Mouse (Mus musculus) megakaryocyte-erythroid progenitor cell, adult 5-6 weeks (primary cell): Measurements from ENCODE around the gene Eppin. TPM values are rescaled to one million over a fixed set of nuclear protein-coding genes. Genes with fewer than 3 reads are reported as not detected.
"Not testable (repeated sequence)": the region's sequence is repeated elsewhere in the genome, so short reads cannot be mapped to it uniquely, and the experiment has no call there.

ENCODE experiments used
- ATAC-seq: replicated peaks from 2 replicates; pipeline ENCODE4 v1.8.0; 2016; ENCODE audit warnings: mild to moderate bottlenecking, inconsistent platforms; ENCODE audit not compliant: severe bottlenecking, poor library complexity, low FRiP score, low TSS enrichment
- total RNA-seq, 2 experiments: library from RNA; stranded (forward) in 1 of 2; stranded (reverse) in 1 of 2; fragments of 200-1000, 215-1000 nt in 1 of 2; fragments of >200 nt in 1 of 2; fragmentation: Nextera tagmentation in 1 of 2; gene quantifications; 2 replicates each; pipeline ENCODE4 v1.2.3; 2014 to 2017

Eppin gene
- not detected in 2 replicates for total RNA-seq (2014; fragmentation: Nextera tagmentation)
- not detected in 2 replicates for total RNA-seq (2017)

DNA sequence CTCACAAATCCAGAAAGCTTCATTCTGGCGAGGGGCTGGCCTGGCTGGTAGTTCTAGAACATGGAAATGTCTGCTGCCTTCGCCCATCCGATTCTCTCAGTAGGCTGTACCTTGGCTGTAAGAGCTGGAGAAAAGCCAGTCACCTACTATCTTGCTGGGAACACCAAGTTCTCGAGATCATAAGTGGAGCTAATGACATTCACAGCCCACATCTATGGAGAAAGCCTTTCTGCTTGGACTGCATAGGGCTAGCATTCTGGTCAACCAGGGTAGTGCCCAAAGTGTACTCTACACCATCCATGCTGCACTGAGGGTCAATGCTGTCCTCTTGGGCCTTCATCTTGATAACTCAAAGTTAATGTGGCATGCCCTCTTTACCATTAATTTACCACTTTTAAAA lies at the start of gene Eppin:
TSS of gene Eppin (minus strand) at position 101 of the 400 bp plus-strand sequence.
- ATAC-seq, result no peak

DNA sequence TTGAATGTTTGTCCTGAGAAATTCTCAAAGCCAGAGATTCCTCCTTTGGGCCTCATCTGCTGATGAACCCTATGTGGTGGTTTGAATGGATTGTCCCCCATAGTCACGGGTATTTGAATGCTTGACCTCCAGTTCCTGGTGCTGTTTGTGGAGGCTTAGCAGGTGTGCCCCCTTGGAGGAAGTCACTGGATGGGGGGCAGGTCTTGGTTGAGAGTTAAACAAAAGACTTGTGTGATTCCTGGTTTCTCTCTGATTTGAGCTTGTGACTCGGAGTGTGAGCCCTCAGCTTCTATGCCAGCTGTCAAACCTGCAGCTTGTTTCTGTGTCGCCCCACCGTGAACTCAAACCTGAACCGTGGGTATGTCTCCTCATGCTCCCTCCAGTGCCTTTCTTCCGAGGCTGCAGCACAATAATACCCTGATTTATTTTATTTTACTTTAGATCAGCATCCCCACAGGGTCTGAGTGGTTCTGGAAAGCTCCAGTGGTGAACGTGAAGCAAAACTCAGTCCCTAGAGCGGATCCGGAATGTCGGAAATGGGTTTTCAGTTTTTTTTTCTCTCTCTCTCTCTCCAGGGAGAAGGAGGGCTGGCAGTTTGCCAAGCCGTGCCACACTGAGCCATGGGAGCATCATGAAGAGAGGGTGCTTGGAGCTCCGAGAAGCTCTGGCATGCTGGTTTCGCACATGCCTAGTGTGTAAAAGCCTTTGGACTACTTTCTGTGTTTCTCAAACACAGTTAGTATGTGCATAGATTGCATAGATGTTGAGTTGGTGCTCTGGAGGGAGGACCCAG lies 48.7 kb upstream of the Eppin start:
- no peak for ATAC-seq

DNA sequence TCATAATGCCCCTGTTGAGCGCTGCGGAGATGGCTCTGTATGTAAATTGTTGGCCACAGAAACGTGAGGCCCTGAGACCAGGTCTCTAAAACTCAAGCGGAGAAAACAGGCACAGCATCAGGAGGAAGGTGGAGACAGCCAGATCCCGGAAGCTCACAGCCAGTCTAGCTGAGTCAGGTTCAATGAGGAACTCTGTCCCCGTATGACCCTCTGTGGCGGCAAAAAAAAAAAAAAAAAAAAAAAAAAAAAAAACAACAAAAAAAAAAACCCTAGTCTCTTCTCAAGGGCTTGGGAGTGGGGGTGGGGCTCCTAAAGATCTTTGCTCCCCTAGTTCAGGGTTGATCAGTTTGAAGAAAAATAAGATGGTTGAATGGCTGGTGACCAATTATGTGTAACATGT lies 47.7 kb upstream of the Eppin start:
- ATAC-seq, result 0 out of 2 replicates have a peak, but pooled peaks have one; percentile 44

DNA sequence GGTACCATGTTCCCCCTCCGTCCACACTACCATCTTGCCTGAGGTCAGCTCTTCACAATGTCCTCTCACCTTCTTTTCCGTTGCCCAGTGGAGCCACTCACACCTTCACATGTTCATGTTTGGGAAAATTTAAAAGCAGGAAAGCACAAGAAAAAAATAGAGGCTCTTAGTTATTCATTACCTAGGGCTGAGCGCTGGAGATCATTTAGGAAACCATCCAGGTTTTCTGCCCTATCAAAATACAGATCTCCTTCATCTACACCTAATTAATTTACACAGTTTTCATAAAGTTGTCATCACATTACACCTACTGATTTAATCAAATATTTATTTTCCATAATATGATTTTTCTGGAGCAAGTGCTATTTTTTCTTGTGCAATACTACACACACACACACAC lies 45.3 kb upstream of the Eppin start, which contains the start of gene Wfdc16:
TSS of gene Wfdc16 (minus strand) at position 101 of the 400 bp plus-strand sequence.
- ATAC-seq, result no peak

DNA sequence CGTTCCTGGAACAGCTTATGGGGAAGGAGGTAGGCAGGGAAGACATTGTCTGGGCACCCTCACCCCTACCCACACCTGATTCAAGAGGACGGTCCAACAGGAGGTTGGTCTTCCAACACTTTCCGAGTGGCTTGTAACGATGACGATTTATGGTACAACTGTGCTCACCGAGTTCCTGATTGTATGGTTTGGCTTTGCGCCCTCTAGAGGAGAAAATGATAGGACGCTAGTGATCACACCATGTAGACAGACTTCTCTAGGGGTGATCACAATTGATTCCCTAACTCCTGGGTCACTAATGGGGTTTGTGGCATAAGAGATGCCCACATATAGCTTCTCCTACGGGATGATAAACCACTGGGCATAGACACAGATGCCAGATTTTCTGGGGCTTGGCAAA lies 41.9 kb upstream of the Eppin start:
- ATAC-seq, result 0 out of 2 replicates have a peak, but pooled peaks have one; percentile 50

DNA sequence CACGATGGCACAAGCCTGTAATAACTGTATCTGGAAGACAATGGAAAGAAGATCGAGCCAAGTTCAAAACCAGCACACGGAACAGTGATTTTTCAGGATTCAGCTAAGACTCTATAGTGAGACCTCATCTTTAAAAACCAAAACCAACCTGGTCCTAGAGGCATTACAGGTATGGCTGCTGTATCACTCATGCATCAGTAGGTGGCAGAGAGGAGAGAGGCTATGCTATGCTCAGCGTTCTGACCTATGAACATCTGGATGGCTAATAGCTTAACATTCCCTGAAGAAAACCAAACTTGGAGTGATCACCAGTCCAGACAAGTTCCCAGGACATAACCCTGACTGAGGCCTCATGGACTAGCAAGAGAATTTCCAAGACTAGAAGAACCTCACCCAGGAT lies 28.4 kb upstream of the Eppin start:
- ATAC-seq, result no peak

DNA sequence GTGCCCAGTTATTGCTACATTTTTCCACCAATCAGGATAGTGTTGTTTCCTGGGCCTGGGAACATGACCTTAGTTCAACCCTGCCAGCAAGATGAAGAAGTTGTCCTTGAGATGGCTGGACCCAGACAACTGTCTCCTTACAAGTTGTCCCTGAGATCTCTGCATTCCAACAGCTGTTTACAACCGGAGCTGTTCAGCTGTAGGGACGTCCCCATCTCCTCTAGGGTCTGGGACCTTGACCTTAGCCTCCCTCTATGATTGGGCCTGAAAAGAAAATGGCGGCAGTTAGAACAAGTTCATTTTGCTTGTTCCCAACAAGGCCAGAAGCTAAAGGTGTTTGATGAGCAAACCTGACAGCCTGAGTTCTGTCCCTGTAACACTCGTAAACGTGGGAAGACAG lies 25.7 kb upstream of the Eppin start:
- no peak for ATAC-seq

DNA sequence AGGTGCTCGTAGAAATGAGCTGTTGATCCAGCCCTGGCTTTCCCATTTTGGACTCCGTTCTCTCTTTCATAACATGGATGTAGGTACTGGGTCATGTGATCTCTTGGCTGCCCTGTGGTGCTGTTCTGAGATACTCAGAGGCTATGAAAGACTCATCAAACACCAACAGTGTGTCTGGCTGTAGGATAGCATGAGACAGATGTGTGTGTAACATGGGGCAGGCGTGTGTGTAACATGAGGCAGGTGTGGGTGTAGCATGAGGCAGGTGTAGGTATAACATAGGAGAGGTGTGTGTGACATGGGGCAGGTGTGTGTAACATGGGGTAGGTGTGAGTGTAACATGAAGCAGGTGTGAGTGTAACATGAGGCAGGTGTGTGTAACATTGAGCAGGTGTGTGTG lies 22.0 kb upstream of the Eppin start:
- no peak for ATAC-seq

DNA sequence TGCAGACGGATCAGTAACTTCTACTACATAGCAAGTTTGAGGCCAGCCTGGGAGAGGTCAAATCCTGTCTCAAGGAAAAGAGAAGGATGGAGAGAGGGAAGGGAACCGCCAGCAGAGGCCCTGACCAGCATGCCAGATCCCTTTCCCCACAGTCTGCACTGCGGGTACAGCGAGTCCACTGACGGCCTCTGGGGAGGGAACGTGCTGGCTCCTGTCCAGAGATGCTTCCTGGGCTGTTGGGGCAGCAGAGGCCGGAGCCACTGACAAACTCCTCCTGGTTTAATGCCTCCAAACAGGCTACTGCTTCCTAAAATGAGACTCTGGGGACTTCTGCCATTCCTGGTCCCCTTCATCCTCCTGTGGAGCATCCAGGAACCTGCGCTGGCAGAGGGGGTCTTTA lies 20.1 kb upstream of the Eppin start, which contains the start of the genes Wfdc6b and Wfdc8:
TSS of gene Wfdc6b (plus strand) at position 52 of the 400 bp plus-strand sequence.
TSS of gene Wfdc8 (minus strand) at position 156 of the 400 bp plus-strand sequence.
- ATAC-seq, result not testable (repeated sequence)

DNA sequence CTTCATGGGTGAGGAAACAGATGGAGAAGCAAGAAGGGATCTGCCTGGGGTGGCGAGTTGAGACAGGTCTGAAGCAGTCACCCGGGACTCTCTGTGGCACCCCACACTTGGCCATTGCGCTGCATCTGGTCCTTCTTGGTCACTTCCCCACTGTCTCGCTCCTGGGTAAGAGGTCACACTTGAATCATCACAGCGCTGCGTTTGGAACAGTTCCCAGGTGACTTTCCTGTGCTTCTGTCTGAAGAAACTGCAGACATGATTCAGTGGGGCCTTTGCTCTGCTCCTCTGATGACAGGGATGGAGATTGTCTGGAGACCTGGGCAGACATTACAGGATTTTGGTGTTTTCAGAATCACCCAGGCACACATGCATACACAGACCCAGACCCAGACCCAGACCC lies 15.4 kb upstream of the Eppin start:
- ATAC-seq, result no peak

DNA sequence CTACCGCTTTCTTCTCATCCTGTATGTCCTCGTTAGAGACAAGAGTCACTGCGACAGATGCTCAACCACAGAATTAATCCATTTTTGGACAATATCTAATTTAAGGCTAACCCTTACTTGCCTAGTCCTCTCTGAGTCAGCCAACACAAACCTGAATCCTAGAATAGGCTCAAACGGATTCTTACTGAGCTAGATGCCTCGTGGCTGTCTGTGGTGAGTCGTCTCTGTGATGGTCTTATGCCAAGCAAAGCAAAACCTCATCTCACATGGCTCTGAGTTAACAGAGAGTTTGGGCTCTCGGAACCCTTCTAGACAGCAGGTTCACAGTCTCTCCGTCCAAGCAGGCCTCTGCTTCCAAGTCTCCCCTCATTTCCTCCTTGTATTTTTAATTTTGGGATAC lies 11.0 kb upstream of the Eppin start:
- ATAC-seq, result no peak

DNA sequence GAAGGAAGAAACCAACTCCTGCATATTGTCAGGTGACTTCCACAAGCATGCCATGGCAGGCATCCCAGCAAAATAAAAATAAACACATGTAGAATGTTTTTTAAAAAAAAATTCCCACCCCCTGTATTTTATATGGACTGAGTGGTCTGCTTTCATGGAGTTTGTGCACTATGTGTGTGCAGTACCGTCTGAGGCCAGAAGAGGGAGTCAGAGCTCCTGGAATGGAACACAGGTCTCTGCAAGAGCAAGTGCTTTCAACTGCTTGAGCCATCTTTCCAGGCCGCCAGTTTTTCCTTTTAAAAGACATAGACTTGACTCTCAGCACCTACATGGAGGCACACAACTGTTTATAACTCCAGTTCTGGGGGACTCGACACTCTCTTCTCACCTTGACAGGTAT lies 10.1 kb upstream of the Eppin start:
- no peak for ATAC-seq

DNA sequence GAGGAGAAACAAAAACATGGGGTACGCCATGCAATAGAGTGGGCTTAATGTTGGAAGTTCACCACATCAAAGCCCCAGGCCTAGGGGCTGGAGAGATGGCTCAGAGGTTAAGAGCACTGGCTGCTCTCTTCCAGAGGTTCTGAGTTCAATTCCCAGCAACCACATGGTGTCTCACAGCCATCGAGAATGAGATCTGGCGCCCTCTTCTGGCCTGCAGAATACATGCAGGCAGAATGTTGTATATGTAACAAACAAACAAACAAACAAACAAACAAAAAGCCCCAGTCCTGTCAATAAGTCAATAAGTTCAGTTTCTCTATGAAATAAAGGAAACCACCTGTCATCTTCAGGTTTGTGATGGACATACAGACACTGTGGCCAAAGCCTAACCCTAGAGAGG lies 6.8 kb upstream of the Eppin start:
- ATAC-seq, result no peak

DNA sequence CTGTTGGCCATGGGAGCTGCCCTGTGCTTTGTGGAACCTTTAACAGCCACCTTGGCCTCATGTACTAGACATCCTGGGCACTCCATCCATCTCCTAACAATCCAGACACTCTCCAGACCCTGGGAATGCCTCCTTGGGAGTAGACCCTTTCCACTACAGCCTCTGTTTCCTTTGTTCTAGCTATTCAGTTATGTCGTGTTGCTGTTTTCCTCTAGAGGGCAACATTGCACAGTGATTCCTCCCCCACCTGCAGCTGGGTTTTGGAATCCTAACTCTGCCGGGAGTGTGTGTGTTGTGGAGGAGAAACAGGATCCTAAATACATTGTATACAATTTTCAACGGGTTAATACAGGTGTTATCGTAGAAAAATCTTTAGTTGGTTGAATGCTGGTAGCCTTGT lies 1.4 kb downstream of the Eppin start:
- ATAC-seq, result 0 out of 2 replicates have a peak, but pooled peaks have one; percentile 44

DNA sequence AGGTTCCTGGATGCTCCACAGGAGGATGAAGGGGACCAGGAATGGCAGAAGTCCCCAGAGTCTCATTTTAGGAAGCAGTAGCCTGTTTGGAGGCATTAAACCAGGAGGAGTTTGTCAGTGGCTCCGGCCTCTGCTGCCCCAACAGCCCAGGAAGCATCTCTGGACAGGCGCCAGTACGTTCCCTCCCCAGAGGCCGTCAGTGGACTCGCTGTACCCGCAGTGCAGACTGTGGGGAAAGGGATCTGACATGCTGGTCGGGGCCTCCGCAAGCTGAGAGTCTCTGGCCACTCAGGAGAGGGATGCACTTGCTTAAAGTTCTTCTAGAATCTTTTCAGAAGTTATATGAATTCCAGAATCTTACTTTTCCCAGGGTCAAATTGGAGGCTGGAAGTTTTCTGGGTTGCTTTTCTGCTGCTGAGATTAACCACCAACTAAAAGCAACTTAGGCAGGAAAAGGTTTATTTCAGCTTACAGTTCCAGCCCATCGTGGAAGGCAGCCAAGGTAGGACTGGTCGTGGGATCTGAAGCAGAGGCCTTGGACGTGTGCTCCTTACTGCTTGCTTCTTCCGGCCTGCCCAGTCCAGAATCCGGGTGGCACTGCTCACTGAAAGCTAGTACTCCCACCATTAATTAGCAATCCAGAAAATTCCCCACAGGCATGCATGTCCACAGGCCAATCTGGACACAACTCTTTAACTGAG lies 8.2 kb downstream of the Eppin start, which contains the start of gene Wfdc6a:
TSS of gene Wfdc6a (minus strand) at position 423 of the 701 bp plus-strand sequence.
- ATAC-seq, result not testable (repeated sequence)

DNA sequence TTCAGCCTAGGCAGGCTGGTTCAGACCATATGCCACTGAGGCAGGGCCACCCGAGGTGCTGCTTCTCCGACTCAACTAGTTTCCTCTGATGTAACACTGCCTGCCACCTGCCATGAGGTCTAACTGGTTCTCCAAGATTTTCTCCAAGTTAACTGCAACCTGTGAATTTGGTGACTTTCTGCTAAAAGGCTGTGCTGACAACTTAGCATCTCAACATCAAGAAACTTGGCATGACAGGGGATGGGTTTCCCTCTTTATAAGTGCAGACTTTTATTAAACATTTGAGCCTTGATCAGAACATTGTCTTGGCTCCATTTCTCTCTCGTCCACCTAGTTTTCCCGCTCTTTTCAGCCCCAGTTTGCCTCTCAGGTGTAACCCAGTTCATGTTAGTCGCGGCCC lies 20.0 kb downstream of the Eppin start, which contains the start of gene Spint3:
TSS of gene Spint3 (minus strand) at position 101 of the 400 bp plus-strand sequence.
- not testable (repeated sequence) for ATAC-seq

DNA sequence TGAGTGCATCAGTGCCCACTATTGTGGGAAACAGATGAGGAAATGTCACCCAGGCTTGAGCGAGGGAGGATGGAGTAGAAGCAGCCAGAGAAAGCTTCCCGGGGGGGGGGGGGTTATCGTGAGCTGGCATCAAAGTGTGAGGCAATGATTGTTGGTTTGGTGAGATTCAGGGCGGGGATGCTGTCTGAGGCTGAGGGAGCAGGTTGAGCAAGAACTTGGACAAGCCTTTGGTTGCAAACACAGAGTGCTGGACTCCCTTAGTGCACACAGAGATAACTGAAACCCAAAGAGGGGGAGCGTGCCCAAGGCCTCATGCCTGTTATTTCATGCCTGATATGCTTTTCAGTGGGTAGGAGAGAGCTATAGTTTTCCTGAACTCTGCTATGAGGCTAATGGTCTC lies 25.9 kb downstream of the Eppin start:
- ATAC-seq, result no peak

DNA sequence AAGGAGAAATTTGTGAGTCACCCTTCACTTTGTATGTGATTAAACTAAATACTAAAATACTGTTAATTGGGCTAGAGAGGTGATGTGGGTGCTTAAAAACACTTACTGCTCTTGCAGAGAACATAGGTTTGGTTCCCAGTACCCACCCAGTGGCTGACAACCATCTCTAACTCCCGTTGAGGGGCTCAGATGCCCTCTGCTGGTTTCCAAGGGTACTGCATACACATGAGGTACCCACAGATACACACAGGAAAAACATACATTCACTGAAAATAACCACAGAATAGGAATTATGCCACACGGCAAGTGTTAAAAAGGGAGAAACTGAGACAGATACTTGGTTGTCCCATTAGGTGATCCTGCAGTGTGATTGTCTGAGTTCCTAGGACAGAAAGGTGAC lies 26.4 kb downstream of the Eppin start:
- no peak for ATAC-seq

DNA sequence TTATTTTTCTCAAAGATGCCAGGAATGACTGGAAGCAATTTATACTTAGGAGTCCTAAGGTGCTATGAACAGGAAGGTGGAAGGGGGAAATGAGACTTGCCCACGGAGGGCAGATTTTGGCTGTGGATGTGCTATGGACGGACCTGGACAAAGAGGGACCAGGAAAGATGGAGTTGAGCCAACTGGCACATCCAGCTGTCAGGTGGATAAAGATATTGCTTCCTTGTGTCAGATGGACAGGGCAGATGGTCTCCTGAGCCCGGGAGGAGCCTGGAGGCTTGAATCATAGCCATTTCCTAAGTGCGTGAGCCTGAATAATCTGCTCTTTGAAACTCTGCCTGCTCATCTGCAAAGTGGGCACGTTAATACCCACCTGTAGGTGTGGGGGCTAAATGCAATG lies 29.0 kb downstream of the Eppin start:
- ATAC-seq, result no peak

DNA sequence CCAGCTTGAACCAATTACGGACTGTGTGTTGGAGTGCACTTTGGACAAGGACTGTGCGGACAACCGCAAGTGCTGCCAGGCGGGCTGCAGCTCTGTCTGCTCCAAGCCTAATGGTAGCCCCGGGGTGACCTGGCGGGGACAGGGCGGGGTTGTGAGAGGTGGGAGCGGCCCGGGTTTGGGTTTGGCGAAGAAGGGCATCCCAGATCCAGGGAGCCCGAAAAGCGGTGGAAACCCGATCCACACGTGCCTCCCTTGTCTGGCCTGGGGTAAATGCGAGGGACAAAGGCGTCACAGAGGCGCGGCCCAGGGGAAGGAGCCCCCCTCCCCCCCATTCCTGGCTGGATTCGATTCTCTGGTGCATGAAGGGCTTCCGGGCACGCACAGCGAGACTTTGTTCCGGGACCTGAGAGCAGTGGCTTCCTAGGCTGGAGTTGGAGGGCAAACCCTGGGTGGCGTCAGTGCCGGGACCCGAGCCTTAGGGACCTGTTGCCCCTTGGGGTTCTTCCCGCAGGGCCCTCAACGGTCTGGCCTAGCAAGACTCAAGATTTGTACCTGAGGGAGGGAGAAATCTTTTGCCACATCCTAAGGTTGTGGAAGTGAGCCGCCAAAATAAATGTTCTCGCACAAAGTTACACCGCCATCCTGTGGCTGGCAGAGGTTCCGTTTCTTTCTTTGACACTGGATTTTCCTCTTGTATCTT lies 29.9 kb downstream of the Eppin start:
- ATAC-seq, result peak; percentile 24; the same call in 1 of the 2 replicates
